Mouse (Mus musculus) mesoderm, embryonic 11.5 days (tissue): Measurements from ENCODE around the gene Bcor.

Source experiments
- DNase-seq: peaks from one replicate; pipeline ENCODE4 v3.0.0-alpha.2; 2012; ENCODE audit warnings: low read depth, low spot score

Gene Bcor

DNA sequence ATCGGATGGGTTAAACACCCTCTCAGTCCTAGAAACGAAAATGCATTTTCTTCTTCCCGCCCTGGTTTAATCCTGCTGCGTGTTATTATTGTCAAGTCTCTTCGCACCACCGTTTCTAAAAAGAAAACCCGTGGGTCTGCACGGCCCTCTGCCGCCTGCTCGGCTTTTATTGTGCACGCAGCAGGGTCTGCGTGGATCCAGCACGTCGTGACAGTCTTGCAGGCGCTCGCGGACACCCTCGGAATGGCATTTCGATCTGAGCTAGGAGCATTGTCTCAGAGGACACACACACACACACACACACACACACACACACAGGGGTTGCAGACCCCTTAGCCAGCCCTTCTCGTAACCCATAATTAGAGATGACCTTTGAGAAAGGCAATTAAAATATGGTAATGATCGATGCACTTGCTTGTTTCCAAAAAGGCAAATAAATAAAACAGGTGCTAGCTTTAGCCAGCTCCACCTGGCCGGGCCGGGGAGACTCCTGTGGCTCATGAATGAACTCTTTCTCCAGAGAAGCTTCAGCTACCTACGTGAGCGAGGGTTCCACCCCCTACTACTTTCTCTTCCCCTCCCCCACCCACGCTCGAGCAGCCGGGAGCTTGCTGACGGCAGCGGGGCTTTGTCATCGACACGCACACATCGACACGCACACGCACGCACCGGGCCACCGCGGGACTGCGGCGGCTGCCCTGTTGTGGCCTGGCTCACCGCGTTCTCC lies 8.7 kb downstream of the Bcor start:
- DNase-seq = no peak

DNA sequence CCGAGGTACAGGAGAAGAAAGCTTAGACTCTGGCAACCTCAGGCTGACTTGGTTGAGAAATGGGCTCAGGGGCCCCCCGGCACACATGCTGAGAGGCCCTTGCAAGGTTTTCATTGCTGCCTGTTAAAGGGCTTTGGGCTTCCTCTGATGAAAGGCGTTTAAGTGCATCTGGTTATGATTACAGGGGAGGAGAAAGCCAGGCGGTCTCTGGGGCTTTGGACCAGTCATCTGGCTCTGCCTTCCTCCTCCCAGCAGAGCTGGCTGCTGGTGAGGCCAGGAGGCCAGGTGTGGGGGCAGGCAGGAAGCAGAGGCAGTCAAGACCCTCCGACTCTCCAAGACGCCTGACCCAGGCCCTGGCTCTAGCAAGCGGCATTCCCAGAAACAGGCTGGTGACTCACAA lies 9.7 kb downstream of the Bcor start:
- DNase-seq = peak; percentile 76

DNA sequence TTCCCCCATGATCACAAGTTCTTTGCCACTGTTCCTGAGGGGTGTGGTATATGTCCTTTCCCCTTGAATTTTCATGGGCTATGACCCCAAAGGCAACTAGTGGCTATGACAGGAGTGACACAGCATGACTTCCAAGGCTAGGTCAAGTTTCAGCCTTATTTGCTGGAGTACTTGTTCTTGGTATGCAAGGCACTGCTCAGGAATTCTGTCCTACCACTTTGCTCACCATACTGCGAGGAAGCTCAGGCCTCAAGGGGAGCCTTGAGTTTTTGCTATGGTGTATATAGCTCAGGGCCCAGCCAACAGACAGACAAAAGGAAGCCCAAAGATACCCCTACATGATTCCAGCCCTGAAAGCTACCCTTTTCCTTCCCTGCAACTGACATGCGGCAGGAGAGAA lies 13.9 kb downstream of the Bcor start:
- DNase-seq = no peak

DNA sequence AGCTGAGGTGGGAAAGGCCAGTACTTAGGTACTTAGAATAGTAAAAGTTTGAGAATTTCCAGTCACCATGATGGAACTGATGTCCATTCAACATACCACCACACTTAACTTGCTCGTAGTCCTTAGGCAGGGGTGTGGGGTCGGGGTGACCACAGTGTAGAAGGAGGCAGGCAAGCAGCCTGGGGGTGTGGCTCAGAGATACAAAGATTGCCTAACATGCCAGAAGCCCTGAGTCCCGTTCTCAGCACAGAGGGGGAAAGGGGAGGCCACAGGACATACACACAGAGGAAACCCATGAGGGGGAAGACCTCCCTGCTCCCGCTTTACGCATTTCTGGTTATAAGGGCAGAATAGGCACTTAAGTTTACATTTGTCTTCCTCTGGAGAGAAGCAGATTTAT lies 17.3 kb downstream of the Bcor start:
- no peak for DNase-seq

DNA sequence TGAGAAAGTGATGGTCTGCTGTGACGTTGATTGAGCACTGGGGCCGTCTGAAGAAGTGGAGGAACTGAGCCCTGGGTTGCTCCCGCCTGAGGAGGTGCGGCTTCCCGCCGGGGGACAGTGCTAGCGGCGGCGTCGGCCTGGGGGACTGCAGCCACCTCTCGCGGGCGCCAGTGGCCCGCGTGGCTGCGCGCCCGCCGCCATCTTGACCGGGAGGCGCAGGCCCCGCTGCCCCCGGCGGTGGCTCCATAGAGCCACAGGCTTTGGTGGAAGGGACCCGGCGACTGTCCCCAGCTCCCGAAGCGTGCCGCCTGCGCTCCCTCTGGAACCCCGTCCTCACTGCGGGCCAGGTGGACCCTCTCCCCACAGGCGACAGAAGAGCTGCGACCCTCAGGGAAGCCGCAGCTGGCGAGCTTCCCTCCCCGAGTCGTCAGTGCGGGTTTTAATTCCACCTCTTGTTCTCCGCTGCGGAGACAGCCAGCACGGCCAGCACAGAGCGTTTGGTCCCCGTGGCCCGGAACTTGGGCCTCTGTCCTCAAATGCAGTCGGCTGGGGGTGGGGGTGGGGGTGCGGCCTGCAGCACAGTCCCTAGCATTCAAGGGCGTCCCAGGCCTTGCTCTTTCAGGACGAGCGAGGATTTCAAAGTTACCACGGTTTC lies 19.9 kb downstream of the Bcor start:
- DNase-seq = no peak

DNA sequence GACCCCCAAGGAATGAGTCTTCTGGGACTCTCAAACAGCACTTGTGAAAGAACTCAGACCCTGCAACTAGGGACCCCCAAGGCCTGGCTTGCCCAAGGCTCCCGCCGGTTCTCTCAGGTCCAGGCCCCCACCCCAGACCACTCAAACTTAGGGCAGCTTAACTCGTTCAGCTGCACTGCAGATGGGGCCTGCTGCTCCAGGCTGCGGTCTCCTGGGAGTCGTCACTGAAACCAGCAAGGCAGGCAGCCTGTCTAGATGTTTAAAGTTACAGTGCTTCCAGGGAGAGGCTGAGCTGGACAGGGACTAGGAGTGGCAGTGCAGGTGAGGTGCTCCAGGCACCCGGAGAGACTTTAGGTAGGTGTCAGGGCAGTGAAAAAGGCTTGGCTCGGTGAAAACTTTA lies 21.9 kb downstream of the Bcor start:
- no peak for DNase-seq

DNA sequence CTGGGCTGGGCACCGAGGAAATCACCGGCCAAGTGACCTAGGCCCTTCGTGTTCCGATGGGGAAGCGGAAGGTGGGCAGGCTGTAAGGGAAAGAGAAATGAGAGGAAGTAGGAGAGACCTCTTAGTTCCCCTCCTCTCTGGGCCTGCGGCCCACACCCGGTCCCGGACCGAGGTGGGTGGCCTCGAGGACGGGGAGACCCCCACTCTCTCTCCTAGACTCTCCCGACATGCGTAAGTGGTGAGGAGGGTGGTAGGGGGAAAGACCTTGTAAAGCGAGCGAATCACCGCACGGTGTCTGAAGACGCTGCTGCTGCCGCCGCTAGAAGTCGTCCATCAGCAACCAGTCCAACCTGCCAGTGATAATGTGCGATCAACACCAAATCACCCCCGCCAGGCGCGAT lies 23.0 kb downstream of the Bcor start:
- DNase-seq = no peak

DNA sequence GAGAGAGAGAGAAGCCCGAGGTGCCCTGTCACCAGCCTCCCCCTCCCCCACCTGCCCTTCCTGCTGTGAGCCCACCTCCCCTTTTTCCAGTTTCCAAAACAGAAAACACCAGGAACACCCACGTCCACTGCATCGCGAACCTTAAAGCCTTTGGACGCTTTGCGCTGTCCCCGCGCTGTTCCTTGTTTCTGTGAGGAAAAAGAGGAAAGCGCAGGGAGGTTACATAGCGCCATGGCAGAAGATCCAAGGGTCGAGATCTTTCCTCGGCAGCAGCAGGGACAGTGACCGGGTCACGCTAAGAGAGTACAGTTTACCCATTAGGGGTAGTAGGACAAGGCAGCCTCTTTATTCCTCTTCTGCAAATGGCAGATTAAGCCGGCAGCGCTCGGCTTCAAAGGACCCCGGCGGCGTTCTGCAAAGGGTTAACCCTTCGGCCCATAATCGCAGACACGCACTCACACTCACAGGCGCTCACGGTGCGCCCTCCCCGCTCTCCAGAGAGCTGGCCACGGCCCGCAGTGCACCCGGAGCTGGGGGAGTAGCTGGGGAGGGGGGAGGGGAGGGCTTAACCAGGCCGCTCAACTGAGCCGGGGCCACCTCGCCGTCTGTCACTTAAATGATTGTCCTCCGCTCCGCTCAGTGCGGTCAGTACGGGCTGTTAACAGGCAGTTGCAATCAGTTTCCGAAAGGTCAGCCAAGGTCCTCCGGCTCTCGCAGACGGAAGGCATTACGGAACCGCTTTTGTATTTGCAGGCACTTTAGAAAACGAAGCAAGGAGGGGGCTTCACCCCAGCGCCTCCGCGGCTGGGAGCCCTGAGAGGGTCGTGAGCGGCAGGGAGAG lies 23.7 kb downstream of the Bcor start:
- DNase-seq = peak; percentile 74

DNA sequence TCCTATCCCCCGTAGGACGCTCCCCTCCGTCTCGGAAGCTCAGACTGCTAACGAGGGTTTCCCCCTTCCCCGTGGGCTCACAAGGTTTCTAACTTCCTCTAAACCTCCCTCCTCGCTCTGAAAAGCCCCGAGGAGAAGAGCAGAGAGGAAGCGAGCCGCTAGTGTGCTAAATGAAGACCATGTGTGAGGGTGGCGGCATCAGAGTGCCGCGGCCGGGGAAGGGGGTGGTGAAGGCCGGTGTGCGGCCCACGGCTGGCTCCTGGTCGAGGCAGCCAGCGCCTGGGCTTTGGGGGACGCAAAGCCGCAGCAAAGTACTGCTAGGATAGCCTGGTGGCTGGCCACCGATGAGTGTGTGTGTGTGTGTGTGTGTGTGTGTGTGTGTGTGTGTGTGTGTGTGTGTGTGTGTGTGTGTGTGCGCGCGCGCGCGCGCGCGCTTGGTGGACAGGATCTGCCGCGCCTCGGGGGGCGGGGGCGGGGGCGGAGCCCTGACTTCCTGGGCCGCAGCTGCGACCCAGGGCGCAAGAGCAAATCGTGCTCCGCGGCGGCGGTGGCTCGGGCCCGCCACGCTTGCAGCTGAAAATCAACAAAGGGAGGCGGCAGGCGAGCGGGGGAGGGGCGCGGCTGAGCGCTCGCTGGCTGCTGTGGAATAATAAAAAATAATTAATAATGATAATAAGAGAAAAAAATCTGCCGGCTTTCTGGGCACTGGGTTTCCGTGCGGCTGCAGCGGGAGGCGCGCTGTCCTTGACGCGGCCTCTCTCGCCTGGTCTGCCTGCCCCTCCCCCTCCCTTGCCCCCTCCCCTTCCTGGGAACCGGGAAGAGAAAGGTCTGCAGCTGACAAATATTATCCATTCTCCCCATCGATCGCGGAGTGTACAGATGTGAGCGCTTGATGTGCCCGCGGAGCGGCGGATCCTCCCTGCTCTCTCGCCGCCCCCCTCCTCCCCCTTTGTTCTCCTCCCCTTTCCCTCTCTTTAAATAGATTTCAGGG lies 24.7 kb downstream of the Bcor start:
- DNase-seq = peak; percentile 79

DNA sequence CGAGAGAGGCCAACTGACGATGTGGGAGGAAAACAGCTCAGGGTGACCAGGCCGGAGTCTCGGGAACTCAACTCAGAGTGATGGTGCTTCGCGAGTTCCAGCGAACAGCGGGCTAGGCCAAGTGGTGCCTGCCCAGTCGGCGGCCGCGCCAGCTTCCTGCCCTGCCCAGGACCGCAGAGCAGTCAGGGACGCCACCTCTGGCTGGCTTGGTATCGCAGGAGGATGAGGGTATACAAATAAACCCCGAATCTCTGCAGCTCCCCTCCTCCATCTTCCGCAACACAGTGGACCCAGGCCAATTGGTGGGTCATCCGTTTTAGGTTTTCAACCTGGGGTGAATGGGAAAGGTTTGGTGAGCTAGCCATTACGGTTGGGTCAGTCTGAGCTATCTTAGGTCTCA lies 25.6 kb downstream of the Bcor start:
- DNase-seq = peak; percentile 68

DNA sequence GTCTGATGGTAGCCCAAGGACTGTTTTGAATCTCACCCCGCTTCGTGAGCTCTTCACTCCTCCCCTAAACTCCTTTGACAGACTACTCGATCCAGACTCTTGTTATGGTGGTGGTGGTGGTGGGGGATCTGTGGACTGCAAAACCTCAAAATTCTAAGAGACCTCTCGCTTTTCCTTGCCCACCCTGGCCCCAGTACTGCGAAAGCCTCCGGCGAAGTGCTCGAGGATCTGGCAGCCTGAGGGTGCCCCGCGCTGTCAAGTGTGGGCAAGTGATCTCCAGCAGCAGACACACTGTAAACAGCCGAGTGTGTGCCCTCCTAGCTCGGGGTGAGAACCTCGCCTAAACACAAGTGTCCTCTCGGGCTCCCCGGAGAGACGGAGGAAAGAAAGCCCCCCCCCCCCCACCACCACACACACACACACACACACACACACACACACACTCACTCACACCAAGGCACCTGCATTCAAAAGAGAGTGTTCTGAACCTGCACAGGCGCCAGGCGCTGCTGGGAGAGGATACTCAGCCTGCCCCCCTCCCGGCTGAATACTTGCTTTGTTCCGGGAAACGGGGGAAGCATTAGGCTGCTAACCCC lies 26.2 kb downstream of the Bcor start:
- no peak for DNase-seq

DNA sequence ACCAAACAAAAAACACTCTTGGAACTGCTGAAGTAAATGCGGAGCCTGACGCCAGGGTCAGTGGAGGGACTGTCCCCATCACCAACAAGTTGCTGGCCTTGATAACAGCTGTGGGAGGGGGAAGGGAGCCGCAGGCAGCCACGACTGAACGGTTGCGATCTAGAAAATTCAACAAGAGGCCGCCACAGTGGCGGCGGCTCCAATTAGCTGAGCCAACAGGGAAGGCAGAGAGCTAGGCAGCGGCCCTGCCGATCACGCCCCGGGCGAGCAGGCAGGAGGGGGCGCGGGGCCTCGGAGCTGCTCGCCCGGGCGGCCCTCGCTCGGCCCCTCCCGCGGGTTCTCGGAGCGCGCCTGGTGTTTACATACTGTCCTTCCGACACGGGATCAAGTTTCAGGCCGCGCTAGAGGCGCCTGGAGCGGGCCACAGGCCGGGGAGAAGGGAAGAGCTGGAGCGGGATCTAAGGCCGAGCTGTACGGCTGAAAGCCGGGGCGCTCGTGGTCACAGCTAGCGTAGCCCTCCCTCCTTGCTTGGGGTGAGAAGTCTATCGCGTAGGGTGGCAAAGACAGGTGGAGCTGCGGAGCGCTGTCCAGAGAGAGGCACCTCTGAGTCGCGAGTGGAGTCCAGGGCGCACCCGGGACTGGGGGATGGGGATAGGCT lies 26.8 kb downstream of the Bcor start:
- peak; percentile 78 for DNase-seq

DNA sequence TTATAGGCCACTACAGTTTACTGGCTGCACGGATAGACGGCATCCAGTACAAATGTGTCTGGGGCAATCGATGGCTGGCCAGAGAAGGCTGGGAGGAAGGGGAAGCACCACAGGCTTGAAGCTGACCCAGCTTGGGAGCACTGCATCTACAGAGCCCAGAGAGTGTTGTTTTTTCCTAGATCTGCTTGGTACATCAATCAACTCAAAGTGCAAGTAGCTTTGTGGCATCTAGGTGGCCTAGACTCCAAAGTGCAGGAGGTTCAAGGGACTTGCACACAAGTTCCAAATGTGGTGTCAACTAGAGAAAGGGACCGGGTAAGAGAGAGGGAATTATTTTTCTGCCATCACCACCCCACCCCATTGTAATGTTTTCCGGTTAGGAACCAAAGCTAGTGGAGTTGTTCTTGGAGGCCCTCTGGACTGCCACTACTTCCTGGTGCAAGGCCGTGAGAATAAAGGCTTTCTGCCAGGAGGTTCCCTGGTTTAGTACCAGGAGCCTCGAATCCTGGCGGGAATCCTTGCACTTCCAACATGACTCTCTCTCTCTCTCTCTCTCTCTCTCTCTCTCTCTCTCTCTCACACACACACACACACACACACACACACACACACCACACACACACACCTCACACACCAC lies 27.5 kb downstream of the Bcor start:
- no peak for DNase-seq

DNA sequence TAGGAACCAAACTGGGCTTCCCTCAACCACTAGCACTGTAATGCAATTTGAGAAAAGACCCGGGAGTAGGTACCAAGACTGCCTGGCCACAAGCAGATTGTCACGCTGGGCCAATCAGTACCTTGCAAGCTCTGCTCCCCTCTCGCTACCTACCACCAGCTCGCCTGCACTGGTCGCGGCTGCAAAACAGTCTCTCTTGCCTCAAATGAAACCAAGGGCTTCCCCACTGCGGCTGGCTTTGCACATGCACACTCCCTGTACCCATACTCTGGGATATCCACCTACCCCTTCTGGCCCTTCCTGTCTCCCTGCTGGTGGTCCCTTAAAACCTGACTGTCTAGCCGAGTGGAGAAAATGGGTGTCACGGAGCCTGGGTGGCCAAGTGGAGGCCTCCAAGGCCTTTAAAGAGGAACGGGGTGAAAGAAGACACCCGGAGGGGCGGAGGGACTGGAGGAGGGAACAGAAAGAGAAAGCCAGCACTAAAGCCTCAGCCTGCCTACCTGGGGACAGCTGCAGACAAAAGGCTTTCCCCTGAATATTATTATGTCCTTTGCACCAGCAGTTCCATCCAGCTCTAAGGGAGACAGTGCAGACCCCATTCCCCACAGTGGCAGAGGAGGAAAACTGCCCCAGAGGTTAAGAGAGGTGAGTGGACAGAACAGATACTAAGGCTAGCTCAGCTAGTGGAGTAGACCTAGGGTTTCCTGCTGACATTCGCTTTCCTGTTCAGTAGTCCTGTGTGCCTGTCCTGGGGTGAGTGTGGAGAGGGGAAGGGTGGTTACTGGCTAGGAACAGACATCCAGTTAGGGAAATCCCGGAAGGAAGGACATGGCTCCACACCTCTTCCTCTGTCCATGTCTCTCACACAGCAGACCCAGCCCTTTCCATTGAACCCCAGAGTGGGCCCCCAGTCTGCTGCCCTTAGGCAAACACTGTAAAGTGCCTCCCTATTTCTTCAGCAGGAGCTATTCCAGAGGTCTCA lies 30.0 kb downstream of the Bcor start:
- DNase-seq = no peak

DNA sequence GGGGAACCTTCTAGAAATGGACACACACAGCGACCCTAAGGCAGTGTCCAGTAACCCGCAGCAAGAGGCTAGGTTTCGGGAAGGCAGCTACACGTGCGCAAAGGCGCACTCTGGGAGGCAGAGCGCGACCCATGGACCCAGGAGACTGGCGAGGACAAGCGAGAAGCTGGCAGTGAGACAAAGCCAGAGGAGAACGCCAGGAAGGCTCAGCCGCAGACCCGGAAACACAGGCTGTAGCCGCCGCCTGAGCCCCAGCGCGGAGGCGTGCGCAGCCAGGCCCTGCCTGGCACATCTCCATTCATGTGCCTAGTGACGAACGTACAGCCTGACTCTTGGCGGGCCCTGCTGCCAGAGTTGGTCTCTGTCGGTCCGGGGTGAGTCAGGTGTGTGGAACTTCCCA lies 30.9 kb downstream of the Bcor start:
- DNase-seq = no peak

DNA sequence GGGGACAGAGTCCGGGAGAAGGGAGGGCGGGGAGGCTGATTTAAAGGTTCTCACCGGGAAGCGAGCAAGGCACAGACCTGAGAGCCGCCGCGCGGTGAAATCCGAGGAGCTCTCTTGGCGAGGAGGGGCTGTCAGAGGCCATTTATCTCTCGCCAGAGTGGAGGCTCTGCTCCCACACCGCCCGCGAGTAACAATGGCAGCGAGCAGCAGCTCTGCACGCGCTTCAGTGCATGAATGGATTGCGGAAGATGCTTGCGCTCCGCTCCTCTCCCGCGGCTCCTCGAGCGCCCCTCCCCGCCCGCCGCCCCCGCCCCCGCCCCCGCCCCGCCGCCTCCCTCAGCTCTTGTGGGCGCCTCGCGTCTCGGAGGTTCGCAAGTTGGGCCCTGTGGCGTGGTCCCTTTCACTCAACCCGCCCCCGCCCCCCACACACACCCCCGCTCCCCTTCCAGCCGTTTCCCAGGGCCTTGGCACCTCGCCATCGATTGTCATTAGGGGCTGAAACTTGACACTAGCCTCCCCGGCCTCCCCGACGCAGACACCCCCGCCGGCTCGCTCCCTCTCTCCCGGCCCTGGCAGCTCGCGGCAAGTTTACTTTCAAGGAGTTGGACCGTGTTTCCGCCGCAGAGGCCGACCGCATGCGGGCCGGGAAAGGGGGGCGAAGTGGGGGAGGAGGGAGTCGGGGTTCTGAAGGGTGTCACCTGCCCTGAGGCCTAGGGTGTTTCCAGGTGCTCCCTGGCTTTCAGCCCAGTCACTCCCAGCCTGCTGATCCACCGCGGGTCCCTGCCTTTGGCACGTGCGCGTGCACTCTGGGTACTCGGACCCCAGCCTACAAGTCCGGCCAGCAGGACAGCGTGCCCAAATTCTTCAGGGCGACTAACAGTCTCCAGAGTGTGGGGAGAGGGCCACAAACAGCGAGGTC lies 31.7 kb downstream of the Bcor start:
- peak; percentile 82 for DNase-seq

DNA sequence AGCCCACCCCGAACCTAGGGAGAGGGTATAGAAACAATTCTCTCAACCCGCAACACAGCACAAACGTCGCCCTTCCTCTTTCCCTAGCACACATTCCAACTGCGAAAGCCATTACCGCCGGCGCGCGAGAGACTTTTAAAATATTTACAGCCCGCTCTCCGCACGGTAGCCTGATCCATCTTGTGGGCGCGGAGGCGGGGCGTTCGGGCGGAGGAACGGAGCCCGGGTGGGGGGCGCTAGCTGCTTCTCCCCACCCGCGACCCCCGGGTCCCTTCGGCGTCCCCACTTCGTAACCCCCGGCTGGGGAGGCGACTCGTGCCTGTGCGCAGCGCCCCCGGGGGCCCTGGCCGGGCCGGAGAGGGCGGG lies 32.4 kb downstream of the Bcor start:
- no peak for DNase-seq
